Mouse (Mus musculus) midbrain, embryonic 11.5 days (tissue): ENCODE data around the gene Glt1d1. TPM values are rescaled to one million over a fixed set of nuclear protein-coding genes. Genes with fewer than 3 reads are reported as not detected.
A peak's percentile ranks its signal among the peaks of the same experiment; 100 is the strongest.

Source experiments
- ATAC-seq: fragments of 200-750 bp; cut with Nextera tagmentation; 2 replicates; pipeline ENCODE4 v1.8.0; 2017; ENCODE audit warnings: moderate TSS enrichment, moderate library complexity; ENCODE audit not compliant: low FRiP score
- DNase-seq: peaks from one replicate; pipeline ENCODE4 v3.0.0; 2015; ENCODE audit warnings: low spot score; ENCODE audit errors: missing footprints
- H3K27ac ChIP-seq: fragments of 300-500 bp; sonication (generic); 2 replicates; pipeline ENCODE4 v1.5.1; 2014; ENCODE audit warnings: low read depth, low read length
- H3K27me3 ChIP-seq: fragments of 300-500 bp; sonication (generic); 2 replicates; pipeline ENCODE4 v1.6.1; 2014; ENCODE audit warnings: mild to moderate bottlenecking, low read length, moderate library complexity, mixed read lengths; ENCODE audit not compliant: control insufficient read depth, insufficient read depth
- H3K36me3 ChIP-seq: fragments of 300-500 bp; sonication (generic); 2 replicates; pipeline ENCODE4 v1.6.1; 2014; ENCODE audit warnings: mild to moderate bottlenecking, low read length, moderate library complexity, mixed read lengths; ENCODE audit not compliant: control insufficient read depth, insufficient read depth
- H3K4me1 ChIP-seq: fragments of 300-500 bp; sonication (generic); 2 replicates; pipeline ENCODE4 v1.6.1; 2014; ENCODE audit warnings: low read length; ENCODE audit not compliant: control insufficient read depth, insufficient read depth
- H3K4me2 ChIP-seq: fragments of 300-500 bp; sonication (generic); 2 replicates; pipeline ENCODE4 v1.6.1; 2014; ENCODE audit warnings: mild to moderate bottlenecking, moderate library complexity
- H3K4me3 ChIP-seq: fragments of 300-500 bp; sonication (generic); 2 replicates; pipeline ENCODE4 v1.5.1; 2014; ENCODE audit warnings: low read depth, low read length
- H3K9ac ChIP-seq: fragments of 300-500 bp; sonication (generic); 2 replicates; pipeline ENCODE4 v1.6.1; 2014; ENCODE audit warnings: low read length
- H3K9me3 ChIP-seq: fragments of 300-500 bp; sonication (generic); 2 replicates; pipeline ENCODE4 v1.6.1; 2016; ENCODE audit warnings: low read length; ENCODE audit not compliant: control insufficient read depth
- WGBS: fragments of 180-500 bp; shearing (Covaris S2); extraction: QIAGEN DNeasy Blood & Tissue Kit; methylation state at CpG from one replicate; pipeline ENCODE4 v1.1.7; 2014; 5-methylcytosine and 5-hydroxymethylcytosine counted together
- polyA plus RNA-seq: library from polyadenylated mRNA; unstranded; fragments of >200 nt; fragmentation: Nextera tagmentation; extraction: Ambion mirVana; gene quantifications from 2 replicates; pipeline ENCODE4 v1.2.1, GENCODE M21; 2014

Gene Glt1d1
- polyA plus RNA-seq, 1 experiment from 2014 or later: 0.33 TPM

DNA sequence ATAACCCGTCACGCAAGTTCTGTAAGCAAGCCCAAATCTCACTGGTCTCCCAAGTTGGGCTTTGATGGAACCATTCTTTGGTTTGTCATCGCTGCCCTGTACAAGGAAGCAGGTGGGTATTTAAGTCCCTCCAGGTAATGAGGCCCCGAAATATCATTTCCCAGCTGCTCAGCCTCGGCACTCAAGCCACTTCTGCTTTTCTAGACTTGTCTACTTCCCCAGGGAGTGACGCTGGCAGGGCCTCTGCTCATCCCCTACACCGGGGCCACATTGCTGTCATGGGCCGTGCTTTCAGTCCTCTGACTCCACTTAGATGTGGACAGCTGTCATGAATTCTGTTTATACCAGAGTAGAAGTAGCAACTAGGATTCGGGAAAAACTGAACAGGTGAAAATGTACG is 11.0 kb upstream of the Glt1d1 start:
- Histone ChIP-seq H3K4me1 (peaks cover under 1% of the 10 kb centered on the region), H3K4me2 (no peak overlapping the region), H3K9ac (no peak overlapping the region), H3K27me3 (no peaks in the 10 kb centered on the region), H3K27ac (no peak overlapping the region), H3K36me3 (no peaks in the 10 kb centered on the region), H3K9me3 (no peaks in the 10 kb centered on the region), H3K4me3 (no peak overlapping the region)
- no peak for ATAC-seq
- no peak for DNase-seq
- WGBS: 86% methylated on average over 10 of the region's 10 CpGs

DNA sequence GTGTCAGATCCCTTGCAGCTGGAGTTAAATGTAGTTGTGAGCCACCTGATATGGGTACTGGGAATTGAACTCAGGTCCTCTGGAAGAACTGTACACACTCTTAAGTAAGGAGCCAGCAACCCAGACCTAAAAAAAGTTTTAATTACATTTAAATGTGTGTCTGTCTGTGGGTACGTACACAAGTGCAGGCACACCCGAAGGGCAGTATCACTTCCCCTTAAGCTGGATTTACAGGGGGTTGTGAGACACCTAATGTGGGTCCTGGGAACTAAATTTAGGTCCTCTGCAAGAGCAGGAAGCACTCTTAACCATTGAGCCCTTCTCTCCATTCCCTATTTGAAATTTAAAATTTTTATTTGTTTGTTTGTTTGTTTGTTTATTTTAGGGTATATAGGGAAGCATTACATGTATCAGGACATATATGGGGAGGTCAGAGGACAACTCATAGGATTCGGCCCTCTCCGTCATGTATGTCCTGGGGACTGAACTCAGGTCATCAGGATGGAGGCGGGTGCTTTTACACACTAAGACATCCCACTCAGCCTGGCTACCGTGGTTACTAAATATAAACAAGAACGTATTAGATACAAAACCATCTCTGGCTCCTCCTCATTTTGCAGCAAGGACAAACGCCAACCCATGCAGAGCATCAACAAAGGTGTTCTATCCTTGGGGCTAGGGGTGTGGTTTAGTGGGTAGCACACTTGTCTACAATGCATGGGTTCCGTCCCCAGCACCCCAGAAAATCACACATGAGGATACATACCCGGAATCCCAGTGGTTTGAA is 7.4 kb upstream of the Glt1d1 start:
- WGBS: 83% methylated on average over 10 of the region's 10 CpGs
- H3K27me3 ChIP-seq: no peaks in the 10 kb centered on the region
- DNase-seq: peak; percentile 21

GRCm38 (mm10) chr5:127627242-127627641 is 4.8 kb upstream of the Glt1d1 start:
- WGBS: 86% methylated on average over 12 of the region's 12 CpGs
- no peaks in the 10 kb centered on the region for H3K9me3 ChIP-seq
- H3K4me3 ChIP-seq: no peak overlapping the region
- H3K27me3 ChIP-seq: no peaks in the 10 kb centered on the region
- H3K9ac ChIP-seq: no peak overlapping the region
- ATAC-seq: no peak
- H3K4me1 ChIP-seq: peaks cover 5% of the 10 kb centered on the region; the same call in 1 of the 2 replicates
- H3K36me3 ChIP-seq: no peaks in the 10 kb centered on the region
- H3K4me2 ChIP-seq: no peak overlapping the region
- no peak overlapping the region for H3K27ac ChIP-seq
- peak; percentile 45 for DNase-seq

More for the DNA sequence above, 7.4 kb upstream of the Glt1d1 start:
- ATAC-seq: no peak
- Histone ChIP-seq H3K36me3 (no peaks in the 10 kb centered on the region), H3K4me2 (no peak overlapping the region), H3K9ac (no peak overlapping the region), H3K27ac (no peak overlapping the region), H3K9me3 (no peaks in the 10 kb centered on the region), H3K4me1 (no peaks in the 10 kb centered on the region), H3K4me3 (no peak overlapping the region)

- DNase-seq: peak; percentile 86
- no peaks in the 10 kb centered on the region for H3K9me3 ChIP-seq
- no peaks in the 10 kb centered on the region for H3K27me3 ChIP-seq
- peak overlapping the region; percentile 88 for H3K9ac ChIP-seq
- no peak overlapping the region for H3K27ac ChIP-seq
- peak; percentile 34 for ATAC-seq
- peak overlapping the region; percentile 98 for H3K4me2 ChIP-seq
- H3K4me3 ChIP-seq: peak overlapping the region; percentile 53
- peaks cover 5% of the 10 kb centered on the region; the same call in 1 of the 2 replicates for H3K4me1 ChIP-seq
- WGBS: 7% methylated on average over 5 of the region's 5 CpGs
- H3K36me3 ChIP-seq: no peaks in the 10 kb centered on the region
These were observed 391 bp upstream of the Glt1d1 start for GRCm38 (mm10) chr5:127631671-127632070.

- no peaks in the 10 kb centered on the region for H3K36me3 ChIP-seq
- H3K9me3 ChIP-seq: no peaks in the 10 kb centered on the region
- WGBS: 41% methylated on average over 4 of the region's 4 CpGs
- no peaks in the 10 kb centered on the region for H3K27me3 ChIP-seq
- H3K27ac ChIP-seq: no peak overlapping the region
- H3K4me2 ChIP-seq: peak overlapping the region; percentile 98; the same call in 1 of the 2 replicates
- H3K4me1 ChIP-seq: peaks cover 5% of the 10 kb centered on the region; the same call in 1 of the 2 replicates
- H3K4me3 ChIP-seq: peak overlapping the region; percentile 53; the same call in 1 of the 2 replicates
- no peak for ATAC-seq
- peak; percentile 85 for DNase-seq
- H3K9ac ChIP-seq: no peak overlapping the region
These were observed 1.1 kb downstream of the Glt1d1 start for GRCm38 (mm10) chr5:127633188-127633587.

DNA sequence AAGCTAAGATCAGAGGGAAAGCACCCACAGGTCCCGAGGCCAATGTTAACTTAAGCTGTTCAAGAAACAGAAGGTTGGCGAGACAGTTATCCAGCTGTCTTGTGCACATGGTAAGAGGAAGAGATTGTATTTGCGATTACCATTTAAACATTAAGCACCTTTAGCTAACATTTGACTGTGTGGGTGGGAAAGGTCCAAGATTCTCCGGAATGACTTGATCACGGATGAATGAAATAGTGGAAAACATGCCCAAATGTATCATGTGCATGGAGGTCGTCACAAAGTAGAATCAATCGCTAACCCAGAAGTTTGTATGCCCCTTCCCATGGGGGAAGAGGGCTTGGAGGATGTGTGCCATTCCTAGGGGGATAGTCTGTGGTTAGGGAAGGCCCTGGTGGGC is 1.6 kb downstream of the Glt1d1 start:
- Histone ChIP-seq H3K4me2 (no peak overlapping the region), H3K4me3 (no peak overlapping the region), H3K27me3 (no peaks in the 10 kb centered on the region), H3K27ac (no peak overlapping the region), H3K4me1 (peaks cover 5% of the 10 kb centered on the region; the same call in 1 of the 2 replicates), H3K9ac (no peak overlapping the region), H3K36me3 (no peaks in the 10 kb centered on the region), H3K9me3 (no peaks in the 10 kb centered on the region)
- DNase-seq: peak; percentile 79
- ATAC-seq: no peak
- WGBS: 97% methylated on average over 7 of the region's 7 CpGs

DNA sequence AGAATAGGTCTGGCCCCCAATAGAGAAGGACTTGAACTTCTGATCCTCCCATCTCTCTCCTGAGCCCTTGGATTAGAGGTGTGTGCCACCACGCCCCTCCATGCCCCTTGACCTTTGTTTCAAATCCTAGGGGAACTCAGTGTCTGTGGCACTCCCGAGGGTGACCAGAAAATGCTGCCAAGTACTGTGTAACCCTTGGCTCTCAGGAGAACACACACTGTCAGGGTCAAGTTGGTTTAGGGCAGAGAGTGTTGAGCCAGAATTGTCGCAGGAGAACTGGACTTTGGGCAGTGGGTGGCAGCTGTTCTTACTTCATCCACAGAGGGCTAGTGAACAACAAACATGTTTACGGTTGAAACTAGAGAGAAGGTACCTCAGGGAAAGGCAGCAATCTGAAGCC is 5.6 kb downstream of the Glt1d1 start:
- no peaks in the 10 kb centered on the region for H3K27me3 ChIP-seq
- DNase-seq (peak; percentile 72), ATAC-seq (no peak)
- no peak overlapping the region for H3K4me3 ChIP-seq
- no peak overlapping the region for H3K4me2 ChIP-seq
- H3K27ac ChIP-seq: no peak overlapping the region
- H3K36me3 ChIP-seq: no peaks in the 10 kb centered on the region
- H3K4me1 ChIP-seq: no peaks in the 10 kb centered on the region
- peaks cover 4% of the 10 kb centered on the region; the same call in 1 of the 2 replicates for H3K9me3 ChIP-seq
- H3K9ac ChIP-seq: no peak overlapping the region
- WGBS: 72% methylated on average over 4 of the region's 4 CpGs

GRCm38 (mm10) chr5:127638177-127638576 is 6.1 kb downstream of the Glt1d1 start:
- DNase-seq (peak; percentile 17), ATAC-seq (no peak)
- Histone ChIP-seq H3K4me2 (no peak overlapping the region), H3K36me3 (no peaks in the 10 kb centered on the region), H3K9me3 (peaks cover 4% of the 10 kb centered on the region; the same call in 1 of the 2 replicates), H3K27ac (no peak overlapping the region), H3K27me3 (no peaks in the 10 kb centered on the region), H3K4me3 (no peak overlapping the region), H3K4me1 (no peaks in the 10 kb centered on the region), H3K9ac (no peak overlapping the region)
- WGBS: 87% methylated on average over 2 of the region's 2 CpGs

- ATAC-seq (no peak), DNase-seq (peak; percentile 39)
- Histone ChIP-seq H3K27ac (no peak overlapping the region), H3K4me3 (no peak overlapping the region), H3K9me3 (peaks cover 4% of the 10 kb centered on the region; the same call in 1 of the 2 replicates), H3K36me3 (no peaks in the 10 kb centered on the region), H3K27me3 (no peaks in the 10 kb centered on the region), H3K9ac (no peak overlapping the region), H3K4me2 (no peak overlapping the region), H3K4me1 (no peaks in the 10 kb centered on the region)
- 92% methylated on average over 6 of the region's 6 CpGs for WGBS
These were observed 7.1 kb downstream of the Glt1d1 start for GRCm38 (mm10) chr5:127639067-127639605.
